Mouse (Mus musculus) megakaryocyte, embryonic 14.5 days (primary cell): ENCODE measurements at regions not wholly inside any gene's neighbourhood (a gene's known extent, or its start where the extent isn't known, plus 50 kb on each side); places are given as distances from the start of the nearest gene placed in this dataset.

Experiments used
- FLI1 ChIP-seq: IDR thresholded peaks from 2 replicates; pipeline ENCODE4 v1.6.1; 2012; ENCODE audit warnings: low read length, inconsistent platforms, mixed read lengths
- GATA1 ChIP-seq: IDR thresholded peaks from 3 replicates; pipeline ENCODE4 v1.6.1; 2012; ENCODE audit warnings: mixed read lengths, low read length, inconsistent platforms, borderline replicate concordance

- TF ChIP-seq GATA1 (no peak), FLI1 (no peak)
These were observed 1717.9 kb upstream of the Gm7489 start for GRCm38 (mm10) chr15:52166595-52167443.
